Mouse (Mus musculus): Measurements from ENCODE around the gene Rspo4. TPM values are rescaled to one million over a fixed set of nuclear protein-coding genes. Genes with fewer than 3 reads are reported as not detected.

Gene Rspo4
- 0.07 and 0.18 TPM in 2 replicates for polyA plus RNA-seq (2012; rRNA removed)

GRCm38 (mm10) chr2:151842648-151843226, at the start of gene Rspo4:
TSS of gene Rspo4 (plus strand) at chr2:151842927.

GRCm38 (mm10) chr2:151910919-151911500, 68.3 kb downstream of the Rspo4 start, which contains the start of gene Angpt4:
TSS of gene Angpt4 (plus strand) at chr2:151911210.

Other genes starting within 250 kb of the Rspo4 start
- gene Snph, start 210.3 kb upstream of the Rspo4 start, polyA plus RNA-seq (2012; rRNA removed), result 7.0 and 7.3 TPM in 2 replicates
- gene Rad21l, start 174.4 kb upstream of the Rspo4 start, polyA plus RNA-seq (2012; rRNA removed), result not detected in 2 replicates
- 1.2 and 1.4 TPM in 2 replicates for gene Tmem74b, start 140.9 kb upstream of the Rspo4 start, polyA plus RNA-seq (2012; rRNA removed)
- 45.6 and 60.4 TPM in 2 replicates for gene Psmf1, start 98.7 kb upstream of the Rspo4 start, polyA plus RNA-seq (2012; rRNA removed)
- 25.7 and 26.6 TPM in 2 replicates for gene Angpt4, start 68.3 kb downstream of the Rspo4 start, polyA plus RNA-seq (2012; rRNA removed)
- gene Fam110a, start 137.3 kb downstream of the Rspo4 start, polyA plus RNA-seq (2012; rRNA removed), result 31.5 and 35.5 TPM in 2 replicates
- gene Slc52a3, start 153.6 kb downstream of the Rspo4 start, polyA plus RNA-seq (2012; rRNA removed), result 20.8 and 21.7 TPM in 2 replicates
- 0.06 TPM in 1 of 2 replicates, not detected in the other for gene Scrt2, start 238.6 kb downstream of the Rspo4 start, polyA plus RNA-seq (2012; rRNA removed)

All from ovary, adult 2 months (tissue).